Mouse (Mus musculus) v-Abl transformed pro-B cells (cell line): ENCODE measurements around the gene Mfsd2a.

Experiments used
- in situ Hi-C, 2 experiments: fragments of 400-800 bp; cut with MboI; formaldehyde crosslinking; loops; one replicate each; pipeline ENCODE4 v1.15.1; 2025; ENCODE audit not compliant: unreplicated experiment in 2 of 2

The Mfsd2a gene

DNA sequence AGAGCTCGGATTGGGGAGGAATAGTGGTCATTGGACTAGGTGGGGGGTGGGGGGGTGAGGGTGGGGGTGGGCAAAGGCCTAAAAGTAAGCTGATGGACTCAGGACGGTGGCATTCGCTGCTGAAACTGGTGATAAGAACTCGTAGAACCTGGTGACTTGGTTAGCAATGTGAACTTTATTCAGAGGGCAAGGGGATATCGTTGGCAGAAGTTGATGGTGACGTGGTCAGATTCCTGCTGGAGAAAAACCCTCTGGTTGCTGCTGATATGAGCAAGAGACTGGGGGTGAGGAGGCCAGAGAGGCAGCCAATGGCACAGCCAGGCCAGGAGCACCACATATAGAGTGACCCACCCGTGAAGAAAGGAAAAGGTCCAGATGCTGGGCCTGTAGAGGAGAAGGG, 20.2 kb upstream of the Mfsd2a start:
- in situ Hi-C loops = loop anchor here in 1 of 2 experiments (10.0 kb wide), 1 partner anchor 1736 kb away; no protein-coding TSS in a partner anchor

DNA sequence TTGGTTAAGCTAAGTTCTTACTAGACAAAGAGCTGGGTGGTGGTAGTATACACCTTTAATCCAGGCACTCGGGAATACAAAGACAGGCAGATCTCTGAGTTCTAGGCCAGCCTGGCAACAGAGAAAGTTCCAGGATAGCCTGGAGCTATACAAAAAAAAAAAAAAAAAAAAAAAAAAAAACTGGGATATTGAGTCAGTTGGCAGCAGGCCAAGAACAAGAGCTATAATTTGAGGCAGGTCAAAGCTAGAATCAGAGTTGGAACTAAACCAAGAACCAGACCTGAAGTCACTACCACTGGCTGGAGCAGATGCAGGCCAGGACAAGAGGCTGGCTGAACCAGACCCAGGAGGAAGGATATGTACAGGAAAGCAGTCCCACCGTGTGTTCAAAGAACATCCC, 19.7 kb upstream of the Mfsd2a start:
- in situ Hi-C loops = loop anchor here in 1 of 2 experiments (10.0 kb wide), 1 partner anchor 1736 kb away; no protein-coding TSS in a partner anchor

DNA sequence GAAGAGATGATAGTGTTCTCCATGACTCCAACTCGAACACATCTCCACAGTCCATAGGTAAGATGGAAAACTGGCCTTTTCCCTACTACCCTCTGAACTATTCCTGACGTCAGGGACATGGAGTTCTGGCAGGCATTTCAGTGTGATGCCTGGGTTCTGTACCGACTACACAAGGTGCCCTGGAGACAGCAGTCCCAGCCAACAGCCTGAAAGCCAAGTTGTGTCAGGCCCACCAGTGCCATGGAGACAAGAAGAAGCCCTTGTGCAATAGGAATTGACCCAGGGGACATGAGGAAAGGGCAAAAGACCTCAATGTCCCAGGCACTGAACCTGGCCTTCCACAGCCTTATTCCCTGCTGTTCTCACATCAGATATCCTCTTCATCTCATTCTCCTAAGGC, 18.8 kb upstream of the Mfsd2a start:
- in situ Hi-C loops = loop anchor here in 1 of 2 experiments (5.0 to 10.0 kb wide), 2 partner anchors 38 to 1735 kb away; no protein-coding TSS in a partner anchor

DNA sequence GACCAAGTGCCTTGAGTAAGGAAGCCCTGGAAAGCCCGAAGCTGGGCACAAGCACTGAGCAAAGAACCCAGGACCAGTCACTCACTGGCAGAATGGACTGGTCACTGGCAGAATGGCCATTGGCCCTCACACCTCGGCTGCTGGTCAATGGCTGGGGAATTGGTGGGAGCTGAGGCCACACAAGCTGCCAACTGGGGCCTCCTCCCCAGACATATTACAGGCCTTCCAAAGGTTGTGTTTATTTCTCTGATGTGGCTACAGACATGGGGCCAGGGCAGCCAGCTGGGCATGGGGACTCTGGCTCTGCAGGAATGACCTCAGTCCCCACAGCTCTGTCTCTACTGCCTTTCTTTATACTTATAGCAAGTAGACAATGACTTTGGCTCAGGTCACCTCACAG, 17.9 kb upstream of the Mfsd2a start:
- in situ Hi-C loops = loop anchor here in 1 of 2 experiments (5.0 kb wide), 1 partner anchor 37 kb away; no protein-coding TSS in a partner anchor

DNA sequence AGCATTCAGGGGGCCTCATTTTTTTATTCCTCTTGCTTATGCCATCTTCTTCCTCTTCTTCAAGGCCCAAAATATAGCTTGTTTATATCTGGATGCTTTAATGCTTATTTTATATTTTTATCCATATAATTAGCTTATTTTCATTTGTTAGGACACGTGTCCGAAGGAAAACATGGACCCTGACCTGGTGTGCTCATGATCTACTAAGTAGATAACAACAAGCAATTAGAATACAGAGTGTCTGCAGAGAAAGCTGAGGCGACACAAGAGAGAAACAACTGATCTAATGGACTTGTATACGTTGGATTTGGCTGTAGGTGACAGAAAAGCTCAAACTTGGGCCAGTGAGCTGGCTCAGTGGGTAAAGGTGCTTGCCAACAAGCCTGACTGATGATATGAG, 15.9 kb upstream of the Mfsd2a start:
- in situ Hi-C loops = loop anchor here in 1 of 2 experiments (5.0 kb wide), 1 partner anchor 35 kb away; no protein-coding TSS in a partner anchor

DNA sequence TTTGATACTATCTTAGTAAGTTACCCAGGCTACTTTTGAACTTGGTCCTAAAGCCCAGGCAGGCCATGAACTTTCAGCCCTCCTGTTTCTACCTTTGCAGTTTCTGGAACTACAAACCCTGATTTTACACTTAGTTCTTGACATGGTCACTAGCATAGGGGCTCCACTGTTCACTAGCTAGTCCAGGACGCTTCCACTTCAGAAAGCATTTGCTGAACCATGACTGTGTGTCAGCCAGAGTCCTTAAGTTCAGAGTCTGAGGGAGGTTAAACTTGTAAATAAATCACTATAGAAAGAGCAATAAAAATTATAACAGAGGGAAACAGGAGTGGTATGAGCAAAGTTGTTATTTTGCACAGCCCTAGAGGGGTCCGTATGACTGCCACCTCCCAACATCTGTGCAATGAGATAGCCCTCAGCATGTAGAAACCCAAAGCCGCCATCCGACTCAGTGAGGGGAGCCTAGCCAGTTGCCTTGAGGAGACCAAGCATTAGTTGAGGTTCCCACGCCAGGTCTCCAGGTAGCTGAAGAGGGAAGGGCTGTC, 14.1 kb upstream of the Mfsd2a start:
- in situ Hi-C loops = loop anchor here in 1 of 2 experiments (5.0 kb wide), 1 partner anchor 33 kb away; no protein-coding TSS in a partner anchor

DNA sequence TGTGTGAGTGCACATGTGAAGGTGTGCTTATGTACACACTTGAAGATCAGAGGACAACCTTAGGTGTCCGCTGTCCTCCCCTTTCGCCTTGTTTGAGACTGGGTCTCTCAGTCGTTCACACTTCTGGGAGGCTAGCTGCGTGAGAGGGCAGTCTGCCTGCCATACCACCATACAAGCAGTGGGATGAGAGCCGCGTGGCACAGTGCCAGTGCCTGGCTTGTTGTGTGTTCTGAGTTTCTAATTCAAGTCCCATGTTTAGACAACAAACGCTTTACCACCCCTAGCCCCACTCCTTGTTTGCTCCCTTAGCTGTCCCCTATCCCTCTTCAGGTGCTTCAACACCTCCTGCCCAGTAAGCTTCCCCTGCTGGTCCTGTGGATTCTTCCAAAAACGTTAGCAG, 11.1 kb upstream of the Mfsd2a start:
- in situ Hi-C loops = no loop called here

DNA sequence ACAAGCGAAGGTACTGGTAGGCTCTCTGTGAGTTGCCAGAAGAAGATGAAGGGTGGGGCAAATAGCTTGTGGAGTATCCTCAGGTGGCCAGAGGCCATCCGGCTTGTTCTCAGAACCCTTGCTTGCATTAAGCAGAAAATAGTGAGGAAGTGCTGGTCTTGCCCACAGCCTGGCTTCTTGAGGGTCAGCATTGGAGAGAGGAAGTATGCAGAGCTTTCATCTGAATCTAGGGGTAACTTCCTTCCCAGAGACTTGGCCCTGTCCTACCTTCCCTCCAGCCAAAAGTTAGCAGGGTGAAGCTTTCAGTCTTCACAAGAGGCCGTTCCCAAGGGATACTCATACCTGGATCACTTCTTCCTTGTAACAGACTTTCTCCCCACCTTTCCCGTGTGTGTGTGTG, 10.7 kb upstream of the Mfsd2a start:
- in situ Hi-C loops = no loop called here

DNA sequence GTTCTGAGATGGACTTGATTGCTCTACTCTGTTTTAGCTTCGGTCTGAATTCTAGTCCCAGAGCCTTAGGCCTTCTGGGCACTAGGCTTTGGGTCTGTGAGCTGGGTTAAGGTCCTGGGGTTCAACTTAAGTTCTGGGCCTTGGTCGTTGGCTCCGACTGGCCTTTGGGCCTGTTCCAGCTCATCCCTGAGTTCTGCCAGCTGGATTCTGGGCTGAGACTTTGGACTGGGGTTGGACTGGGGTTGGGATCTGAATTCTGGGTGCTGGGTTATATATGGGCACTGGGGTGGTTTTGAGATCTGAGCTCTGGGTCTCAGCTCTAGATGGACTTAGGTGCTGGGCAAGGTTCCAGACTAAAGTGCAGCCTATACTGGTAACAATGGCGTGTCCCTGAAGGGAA, 10.2 kb upstream of the Mfsd2a start:
- in situ Hi-C loops = no loop called here

DNA sequence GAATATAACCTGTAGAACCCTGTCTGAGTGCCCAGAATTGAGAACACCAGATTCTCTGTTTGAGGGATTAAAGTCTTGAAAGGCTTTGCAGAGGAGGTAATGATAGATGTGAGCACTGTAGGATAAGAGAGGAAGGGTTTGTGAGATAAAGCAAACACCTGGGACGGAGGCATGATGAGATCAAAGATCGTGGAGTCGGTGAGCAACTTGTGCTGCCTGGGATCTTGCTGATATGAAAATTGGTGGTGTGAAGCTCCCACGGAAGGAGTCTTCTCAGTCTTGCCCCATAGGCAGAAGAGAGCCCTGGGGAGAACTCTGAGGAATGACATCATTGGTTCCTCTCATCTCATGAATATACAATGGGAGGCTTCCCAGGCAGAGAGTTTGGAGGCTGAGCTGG, 7.1 kb upstream of the Mfsd2a start:
- in situ Hi-C loops = no loop called here

DNA sequence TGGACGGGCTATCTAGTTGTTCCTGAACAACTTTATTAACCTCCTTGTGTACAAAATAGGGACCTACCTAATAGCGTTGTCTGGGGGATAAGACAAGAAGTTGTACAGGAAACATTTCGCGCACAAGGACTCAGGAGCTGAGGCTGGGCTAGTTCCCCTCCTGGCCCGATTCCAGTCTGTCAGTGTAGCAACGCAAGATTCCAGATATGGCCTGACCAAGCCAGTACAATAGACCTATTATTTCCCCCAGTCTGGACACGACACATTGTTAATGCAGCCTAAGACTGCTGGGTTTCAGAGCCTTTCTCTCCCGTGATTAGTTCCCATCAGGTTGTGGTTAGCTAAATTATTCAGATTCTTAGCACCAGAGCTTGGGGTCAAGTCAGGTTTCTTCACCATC, 1.8 kb upstream of the Mfsd2a start:
- in situ Hi-C loops = no loop called here

DNA sequence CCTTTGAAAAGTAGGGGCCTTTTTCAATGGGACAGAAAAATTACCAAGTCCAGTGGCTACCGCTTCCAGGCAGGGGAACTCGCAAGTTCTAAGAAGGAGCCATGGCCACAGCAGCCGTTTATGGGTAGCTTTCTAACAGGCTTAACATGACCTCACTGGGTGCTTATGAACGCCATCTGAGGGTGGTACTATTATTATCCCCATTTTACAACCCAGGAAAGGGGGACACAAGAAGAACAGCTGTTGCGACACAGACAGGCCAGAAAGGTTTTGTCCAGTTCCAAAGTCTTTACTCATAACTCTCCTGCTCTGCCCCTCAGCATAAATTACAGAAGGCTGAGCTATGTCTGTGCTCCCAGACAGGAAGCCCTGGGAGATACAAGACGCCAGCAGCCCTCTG, 601 bp upstream of the Mfsd2a start:
- in situ Hi-C loops = no loop called here

DNA sequence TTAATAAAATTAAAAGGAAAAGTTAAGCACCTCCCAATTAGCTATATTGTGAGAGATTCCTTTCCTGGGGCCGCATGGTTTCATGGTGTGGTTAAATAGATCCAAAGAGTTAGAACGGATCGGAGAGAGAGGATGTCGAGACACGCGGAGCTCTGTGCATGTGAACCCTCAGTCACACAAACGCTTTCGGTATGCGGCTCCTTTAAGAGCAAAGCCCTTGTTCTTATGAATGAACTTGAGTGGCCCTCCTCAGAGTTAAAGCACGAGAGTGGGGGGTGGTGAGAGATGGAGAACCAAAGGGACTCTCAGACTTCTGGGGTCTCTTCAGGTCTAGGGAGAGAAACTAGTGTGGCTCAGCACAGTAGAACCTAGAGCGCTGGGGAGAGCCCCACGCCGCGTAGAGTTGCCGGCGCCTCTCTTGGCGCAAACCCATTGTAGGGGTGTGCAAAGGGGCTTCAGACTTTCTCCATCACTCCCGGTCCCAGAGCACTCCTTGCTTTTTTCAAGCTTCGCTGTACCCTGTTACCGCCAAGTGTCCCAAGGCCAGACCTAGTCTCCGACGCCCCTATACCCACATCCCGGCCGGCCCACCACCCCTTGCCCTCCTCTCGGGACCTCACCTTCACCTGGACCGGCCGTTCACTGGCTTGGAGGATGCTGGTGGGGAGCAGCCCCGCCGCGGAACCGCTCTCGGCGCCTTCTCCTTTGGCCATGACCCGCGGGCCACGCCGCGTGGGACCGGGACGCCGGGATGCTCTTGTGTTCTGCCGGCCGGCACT, 478 bp downstream of the Mfsd2a start:
- in situ Hi-C loops = no loop called here

DNA sequence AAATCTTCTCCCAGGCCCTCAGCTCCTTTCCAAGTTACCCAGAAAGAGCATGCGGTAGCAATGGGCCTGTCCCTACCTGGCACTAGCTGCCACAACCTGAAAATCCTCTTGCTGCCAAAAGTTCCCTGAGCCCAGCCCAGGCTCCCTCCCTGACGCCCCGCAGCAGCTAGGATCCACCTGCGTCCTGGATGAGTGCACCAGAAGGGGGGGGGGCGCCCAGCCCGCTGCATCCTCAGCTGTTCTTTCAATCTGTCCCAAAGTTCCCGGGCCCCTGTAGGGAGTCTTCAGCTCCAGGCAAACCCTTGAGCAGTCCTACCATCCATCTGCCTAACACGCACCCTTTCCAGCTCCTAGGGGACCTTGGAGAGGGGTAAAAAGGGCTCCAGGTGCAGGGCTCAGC, 1.2 kb downstream of the Mfsd2a start:
- in situ Hi-C loops = no loop called here

DNA sequence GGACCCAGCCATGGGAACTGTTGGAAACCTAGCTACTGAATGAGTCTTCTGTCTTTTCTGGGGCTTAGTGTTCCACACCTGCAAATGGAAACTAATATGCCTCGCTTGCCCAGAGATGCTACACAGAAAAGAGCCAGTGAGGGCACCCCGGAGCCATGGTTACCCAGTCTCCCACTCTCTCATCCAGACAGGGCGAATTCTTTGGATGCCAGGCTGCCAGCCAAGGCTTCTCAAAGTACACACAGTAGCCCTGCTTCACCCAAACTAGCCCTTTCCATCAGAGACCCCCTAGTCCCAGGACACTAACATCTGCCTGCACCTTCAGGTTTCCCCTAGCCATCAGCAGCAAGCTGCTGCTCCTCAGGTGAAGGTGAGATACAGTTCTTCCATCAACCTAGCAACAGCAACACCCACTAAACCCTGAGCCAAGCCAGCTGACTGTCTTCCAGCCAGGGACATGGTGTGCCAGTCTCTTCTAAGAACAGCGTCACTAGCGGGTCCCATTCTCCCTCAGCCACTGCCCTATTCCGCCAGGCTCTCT, 2.4 kb downstream of the Mfsd2a start:
- in situ Hi-C loops = no loop called here

DNA sequence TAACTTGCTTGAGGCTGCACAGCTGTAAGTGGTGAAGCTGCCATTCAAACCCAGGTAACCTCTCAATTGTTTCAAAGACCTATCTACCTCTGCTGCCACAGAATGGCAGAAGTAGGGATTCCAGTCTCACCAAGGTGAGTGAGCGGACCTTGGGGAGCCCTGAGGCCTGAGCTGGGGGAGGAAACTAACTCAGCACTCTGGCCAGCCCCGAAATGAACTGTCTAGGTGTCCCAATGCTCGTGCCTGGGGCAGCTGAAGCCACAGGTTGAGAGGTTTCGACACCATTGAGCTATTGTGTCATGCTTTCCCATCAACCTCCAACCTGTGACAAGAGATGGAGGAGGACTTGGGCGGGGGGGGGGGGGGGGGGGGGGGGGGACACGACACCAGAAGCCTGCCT, 4.7 kb downstream of the Mfsd2a start:
- in situ Hi-C loops = no loop called here

DNA sequence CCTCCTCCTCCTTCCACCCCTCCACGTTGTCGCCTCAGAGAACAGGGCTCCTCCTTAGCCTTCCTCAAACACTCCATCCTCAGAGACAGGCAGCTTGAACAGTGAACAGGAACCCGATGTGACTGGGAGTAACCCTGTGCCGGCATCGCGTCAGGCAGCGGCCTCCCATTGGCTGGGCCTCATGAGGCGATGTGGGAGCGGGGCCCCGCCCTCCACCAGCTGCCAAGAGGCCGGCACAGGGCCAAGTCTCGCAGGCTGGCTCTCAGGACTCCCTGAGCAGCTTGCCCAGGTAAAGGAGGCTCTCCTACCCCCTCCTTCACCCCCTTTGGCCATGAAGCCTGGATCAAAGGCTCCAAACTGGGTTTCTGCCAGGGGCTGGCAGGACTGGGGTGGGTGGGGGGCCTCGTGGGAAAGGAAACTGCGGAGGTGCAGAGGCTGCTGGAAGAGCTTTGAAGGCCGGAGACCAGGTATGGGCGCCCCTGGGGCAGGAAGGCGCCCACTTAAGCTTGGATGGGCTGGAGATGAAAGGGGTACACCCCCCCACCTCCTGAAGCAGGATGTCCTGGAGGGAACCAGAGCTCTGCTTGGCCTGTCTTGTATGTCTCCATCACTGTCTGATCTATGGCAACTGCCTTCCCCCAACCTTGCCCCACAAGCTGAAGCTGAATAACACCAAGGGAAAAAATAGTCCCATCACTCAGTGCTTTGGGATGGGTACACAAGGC, 5.4 kb downstream of the Mfsd2a start:
- in situ Hi-C loops = no loop called here

DNA sequence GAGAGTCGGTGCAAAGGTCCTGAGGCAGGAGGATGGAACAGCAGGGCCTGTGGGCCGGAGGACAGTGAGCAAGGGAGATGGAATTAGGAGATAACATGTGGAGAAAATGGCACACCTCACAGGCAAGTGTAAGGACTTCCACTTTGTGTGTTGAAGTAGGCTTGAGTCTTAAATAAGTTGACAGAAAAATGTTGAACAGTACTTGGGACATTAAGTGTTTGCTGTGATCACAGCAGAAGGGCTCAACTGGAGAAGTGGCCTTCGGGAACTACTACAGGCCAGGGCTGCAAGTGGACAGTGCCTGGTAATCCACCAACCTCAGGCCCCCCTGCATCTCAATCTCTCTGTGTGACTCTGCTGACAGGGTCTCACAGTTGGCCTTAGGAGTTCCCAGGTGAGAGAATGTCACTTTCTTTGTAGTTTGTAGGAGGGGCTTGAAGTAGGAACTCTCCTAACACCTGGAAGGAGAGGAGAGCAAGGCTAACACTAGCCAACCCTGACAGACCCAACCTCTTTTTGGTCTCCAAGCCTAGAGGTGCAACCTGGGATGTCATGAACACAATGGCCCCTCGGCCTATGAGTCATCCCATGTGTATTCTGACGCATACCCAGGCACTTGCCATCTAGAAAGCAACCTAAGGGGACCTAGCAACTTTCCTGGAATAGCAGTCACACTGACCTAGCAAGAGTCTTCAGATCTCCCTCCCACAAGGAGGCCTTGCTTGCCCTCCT, 6.1 kb downstream of the Mfsd2a start:
- in situ Hi-C loops = no loop called here

DNA sequence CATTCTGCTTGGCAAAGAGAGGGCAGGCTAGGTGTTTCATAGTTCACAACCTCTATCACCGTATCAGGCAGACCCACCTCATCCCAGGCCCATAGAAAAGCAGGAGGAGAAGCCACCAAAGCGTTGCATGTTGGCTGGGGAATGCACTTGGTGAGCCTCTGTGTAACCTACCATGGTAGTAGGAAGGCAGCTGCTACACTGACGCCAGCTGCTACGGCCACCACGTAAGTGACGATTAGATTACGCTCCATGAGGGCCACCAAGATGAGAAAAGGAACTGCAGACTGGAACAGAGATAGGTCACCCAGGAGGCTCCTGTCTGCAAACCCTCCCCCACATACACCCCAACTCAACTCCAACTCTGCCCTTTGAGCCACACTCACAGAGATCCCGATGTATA, 11.9 kb downstream of the Mfsd2a start:
- in situ Hi-C loops = no loop called here

DNA sequence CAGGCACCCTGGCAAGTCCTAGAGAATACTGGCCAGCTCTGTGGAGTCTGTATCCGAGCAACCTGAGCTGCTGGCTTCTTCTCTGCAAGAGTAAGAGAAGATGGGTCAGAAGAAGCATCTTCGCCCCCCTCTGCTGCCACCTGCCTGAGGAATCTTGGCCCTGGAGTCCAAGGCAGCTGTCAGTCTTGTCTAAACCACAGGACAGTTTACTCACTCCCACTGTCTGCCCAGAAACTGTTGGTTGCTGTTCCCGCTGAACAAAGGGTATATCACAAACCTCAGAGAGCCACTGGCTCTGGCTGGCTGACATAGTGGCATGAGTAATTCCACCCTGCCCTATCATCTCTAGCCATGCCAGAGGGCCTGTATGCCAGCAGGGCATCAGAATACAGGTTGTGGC, 13.8 kb downstream of the Mfsd2a start:
- in situ Hi-C loops = no loop called here
